Mouse (Mus musculus) fat pad, adult 2 months (tissue): ENCODE results near the gene Pck1.

Experiments used
- DNase-seq: peaks from one replicate; pipeline ENCODE4 v3.0.0-alpha.2; 2011; ENCODE audit warnings: low read depth, low spot score; ENCODE audit errors: extremely low read depth

Gene Pck1

GRCm38 (mm10) chr2:173202924-173203689 lies 50.3 kb downstream of the Pck1 start:
- DNase-seq = no peak

- no peak for DNase-seq
Observed at GRCm38 (mm10) chr2:173203726-173204125, 50.9 kb downstream of the Pck1 start.

GRCm38 (mm10) chr2:173204671-173205070 lies 51.8 kb downstream of the Pck1 start:
- DNase-seq = no peak

- DNase-seq = no peak
Observed at GRCm38 (mm10) chr2:173205563-173206099, 52.8 kb downstream of the Pck1 start.

GRCm38 (mm10) chr2:173207051-173207450 lies 54.2 kb downstream of the Pck1 start:
- no peak for DNase-seq
